Mouse (Mus musculus) embryonic facial prominence, embryonic 11.5 days (tissue): ENCODE data around the gene Cib4. TPM values are rescaled to one million over a fixed set of nuclear protein-coding genes. Genes with fewer than 3 reads are reported as not detected.

ENCODE experiments used
- ATAC-seq: fragments of 200-750 bp; cut with Nextera tagmentation; replicated peaks from 2 replicates; pipeline ENCODE4 v1.8.0; 2017; ENCODE audit warnings: low read depth; ENCODE audit not compliant: insufficient number of reproducible peaks, low FRiP score, low TSS enrichment
- DNase-seq: peaks from one replicate; pipeline ENCODE4 v3.0.0-alpha.2; 2015; ENCODE audit warnings: low spot score
- H3K27ac ChIP-seq: fragments of 300-500 bp; sonication (generic); replicated peaks from 2 replicates; pipeline ENCODE4 v1.5.1; 2014; ENCODE audit warnings: mild to moderate bottlenecking, low read depth, low read length, control low read depth
- H3K27me3 ChIP-seq: fragments of 300-500 bp; sonication (generic); 2 replicates; pipeline ENCODE4 v1.6.1; 2014; ENCODE audit warnings: mild to moderate bottlenecking, low read length, moderate library complexity, mixed read lengths; ENCODE audit not compliant: control insufficient read depth, insufficient read depth
- H3K36me3 ChIP-seq: fragments of 300-500 bp; sonication (generic); replicated peaks from 2 replicates; pipeline ENCODE4 v1.6.1; 2014; ENCODE audit warnings: low read depth, mild to moderate bottlenecking, low read length, moderate library complexity, mixed read lengths; ENCODE audit not compliant: control insufficient read depth, insufficient read depth
- H3K4me1 ChIP-seq: fragments of 300-500 bp; sonication (generic); 2 replicates; pipeline ENCODE4 v1.6.1; 2014; ENCODE audit warnings: low read length, mixed read lengths; ENCODE audit not compliant: control insufficient read depth, insufficient read depth
- H3K4me2 ChIP-seq: fragments of 300-500 bp; sonication (generic); 2 replicates; pipeline ENCODE4 v1.6.1; 2014; ENCODE audit warnings: low read depth, mild to moderate bottlenecking, control low read depth, low read length, moderate library complexity
- H3K4me3 ChIP-seq: fragments of 300-500 bp; sonication (generic); 2 replicates; pipeline ENCODE4 v1.5.1; 2014; ENCODE audit warnings: low read depth, low read length, control low read depth
- H3K9ac ChIP-seq: fragments of 300-500 bp; sonication (generic); replicated peaks from 2 replicates; pipeline ENCODE4 v1.6.1; 2014; ENCODE audit warnings: mild to moderate bottlenecking, control low read depth, low read length
- H3K9me3 ChIP-seq: fragments of 300-500 bp; sonication (generic); replicated peaks from 2 replicates; pipeline ENCODE4 v1.6.1; 2016; ENCODE audit warnings: mild to moderate bottlenecking, low read length, inconsistent platforms, mixed read lengths; ENCODE audit not compliant: control insufficient read depth
- WGBS: fragments of 180-500 bp; shearing (Covaris S2); extraction: QIAGEN DNeasy Blood & Tissue Kit; methylation state at CpG from one replicate; pipeline ENCODE4 v1.1.7; 2014; 5-methylcytosine and 5-hydroxymethylcytosine counted together
- polyA plus RNA-seq: library from polyadenylated mRNA; unstranded; fragments of >200 nt; fragmentation: Nextera tagmentation; extraction: Ambion mirVana; gene quantifications from 2 replicates; pipeline ENCODE4 v1.2.1, GENCODE M21; 2014

The Cib4 gene
- polyA plus RNA-seq, 1 experiment from 2014 or later: not detected

GRCm38 (mm10) chr5:30589546-30589945, 43.9 kb upstream of the Cib4 start:
- Histone ChIP-seq H3K4me1 (peaks cover 9% of the 10 kb centered on the region), H3K27me3 (peaks cover 23% of the 10 kb centered on the region), H3K9ac (no peak overlapping the region), H3K27ac (no peak overlapping the region), H3K36me3 (no peaks in the 10 kb centered on the region), H3K4me2 (no peak overlapping the region), H3K4me3 (no peak overlapping the region), H3K9me3 (no peaks in the 10 kb centered on the region)
- DNase-seq: no peak
- 71% methylated on average over 3 of the region's 3 CpGs for WGBS
- no peak for ATAC-seq

GRCm38 (mm10) chr5:30589069-30589468, 43.4 kb upstream of the Cib4 start:
- DNase-seq: no peak
- Histone ChIP-seq H3K9me3 (no peaks in the 10 kb centered on the region), H3K4me1 (peaks cover 9% of the 10 kb centered on the region), H3K4me2 (peak overlapping the region; percentile 94), H3K27ac (no peak overlapping the region), H3K9ac (no peak overlapping the region), H3K36me3 (no peaks in the 10 kb centered on the region), H3K4me3 (peak overlapping the region; percentile 37; the same call in 1 of the 2 replicates), H3K27me3 (peaks cover 23% of the 10 kb centered on the region)
- 52% methylated on average over 4 of the region's 4 CpGs for WGBS
- ATAC-seq: no peak

GRCm38 (mm10) chr5:30588301-30588968, 42.8 kb upstream of the Cib4 start:
- Histone ChIP-seq H3K4me2 (peak overlapping the region; percentile 94), H3K4me3 (peak overlapping the region; percentile 37), H3K9me3 (no peaks in the 10 kb centered on the region), H3K4me1 (peaks cover 9% of the 10 kb centered on the region), H3K27ac (no peak overlapping the region), H3K36me3 (no peaks in the 10 kb centered on the region), H3K9ac (peak overlapping the region; percentile 9; the same call in 1 of the 2 replicates), H3K27me3 (peaks cover 23% of the 10 kb centered on the region)
- ATAC-seq (0 out of 2 replicates have a peak, but pooled peaks have one; percentile 22), DNase-seq (peak; percentile 65)
- WGBS: under 1% methylated on average over 70 of the region's 70 CpGs

- Histone ChIP-seq H3K4me1 (peaks cover 9% of the 10 kb centered on the region), H3K27me3 (peaks cover 23% of the 10 kb centered on the region), H3K9me3 (no peaks in the 10 kb centered on the region), H3K27ac (no peak within 1 kb of the TSS), H3K4me3 (peak within 1 kb of the TSS; percentile 37), H3K36me3 (no peaks in the 10 kb centered on the region), H3K9ac (peak within 1 kb of the TSS; percentile 9; the same call in 1 of the 2 replicates), H3K4me2 (peak within 1 kb of the TSS; percentile 94)
- DNase-seq (peak; percentile 70), ATAC-seq (0 out of 2 replicates have a peak, but pooled peaks have one; percentile 41)
- 1% methylated on average over 28 of the region's 54 CpGs for WGBS
These were observed 42.2 kb upstream of the Cib4 start, which contains the start of gene Kcnk3 for GRCm38 (mm10) chr5:30587681-30588300. Gene Kcnk3 (plus strand): TSS chr5:30588170.

- Histone ChIP-seq H3K4me3 (no peak overlapping the region), H3K27me3 (peaks cover 23% of the 10 kb centered on the region), H3K9ac (no peak overlapping the region), H3K36me3 (no peaks in the 10 kb centered on the region), H3K27ac (no peak overlapping the region), H3K4me2 (no peak overlapping the region), H3K9me3 (no peaks in the 10 kb centered on the region), H3K4me1 (peaks cover 9% of the 10 kb centered on the region)
- WGBS: 28% methylated on average over 2 of the region's 2 CpGs
- ATAC-seq (no peak), DNase-seq (no peak)
These were observed 41.5 kb upstream of the Cib4 start for GRCm38 (mm10) chr5:30587101-30587500.

- DNase-seq: no peak
- H3K27me3 ChIP-seq: peaks cover 23% of the 10 kb centered on the region
These were observed 41.0 kb upstream of the Cib4 start for GRCm38 (mm10) chr5:30586616-30587015.

GRCm38 (mm10) chr5:30582017-30582416, 36.4 kb upstream of the Cib4 start:
- ATAC-seq (no peak), DNase-seq (no peak)
- Histone ChIP-seq H3K27me3 (peaks cover 1% of the 10 kb centered on the region; the same call in 1 of the 2 replicates), H3K4me1 (no peaks in the 10 kb centered on the region), H3K27ac (no peak overlapping the region), H3K36me3 (no peaks in the 10 kb centered on the region), H3K4me2 (no peak overlapping the region), H3K4me3 (no peak overlapping the region), H3K9ac (no peak overlapping the region), H3K9me3 (no peaks in the 10 kb centered on the region)
- WGBS: 83% methylated on average over 5 of the region's 5 CpGs

More at GRCm38 (mm10) chr5:30586616-30587015, 41.0 kb upstream of the Cib4 start:
- Histone ChIP-seq H3K4me1 (peaks cover 9% of the 10 kb centered on the region), H3K9ac (no peak overlapping the region), H3K9me3 (no peaks in the 10 kb centered on the region), H3K4me3 (no peak overlapping the region), H3K4me2 (no peak overlapping the region), H3K27ac (no peak overlapping the region), H3K36me3 (no peaks in the 10 kb centered on the region)
- WGBS: 69% methylated on average over 3 of the region's 3 CpGs
- no peak for ATAC-seq

GRCm38 (mm10) chr5:30580725-30581124, 35.1 kb upstream of the Cib4 start:
- H3K4me3 ChIP-seq: no peak overlapping the region
- H3K27me3 ChIP-seq: no peaks in the 10 kb centered on the region
- no peak overlapping the region for H3K27ac ChIP-seq
- no peak overlapping the region for H3K9ac ChIP-seq
- no peaks in the 10 kb centered on the region for H3K4me1 ChIP-seq
- H3K9me3 ChIP-seq: no peaks in the 10 kb centered on the region
- WGBS: 39% methylated on average over 6 of the region's 6 CpGs
- H3K4me2 ChIP-seq: no peak overlapping the region
- ATAC-seq: no peak
- no peak for DNase-seq
- no peaks in the 10 kb centered on the region for H3K36me3 ChIP-seq
